Mouse (Mus musculus): Measurements from ENCODE around the gene Ankib1.

GRCm38 (mm10) chr5:3666585-3666984, 136.1 kb downstream of the Ankib1 start:
- TF ChIP-seq CTCF (IDR thresholded peaks at IDR 0.05; ENCODE audit: low read depth, low read length) (no peak), TAL1 (conservative IDR thresholded peaks at IDR 0.05; ENCODE audit: low read depth, low read length) (no peak), GATA1 (IDR thresholded peaks at IDR 0.05; ENCODE audit: borderline replicate concordance, low read length) (no peak), POLR2AphosphoS5 (IDR thresholded peaks at IDR 0.05; ENCODE audit: insufficient replicate concordance, low read depth, low read length) (no peak)
